Mouse (Mus musculus): ENCODE measurements around the gene Cavin1.

GRCm38 (mm10) chr11:100931254-100931921 lies 39.3 kb downstream of the Cavin1 start:
- TF ChIP-seq CTCF (conservative IDR thresholded peaks at IDR 0.05; ENCODE audit: low read length) (no peak), NANOG (IDR thresholded peaks at IDR 0.05; ENCODE audit: borderline replicate concordance, low read length) (no peak)

Data from E14TG2a.4 (cell line).